Mouse (Mus musculus) hindbrain, embryonic 11.5 days (tissue): ENCODE results near the gene Slc39a1. TPM values are rescaled to one million over a fixed set of nuclear protein-coding genes. Genes with fewer than 3 reads are reported as not detected.

ENCODE experiments used
- ATAC-seq: fragments of 200-750 bp; cut with Nextera tagmentation; 2 replicates; pipeline ENCODE4 v1.8.0; 2017; ENCODE audit warnings: mild to moderate bottlenecking, moderate TSS enrichment, moderate library complexity; ENCODE audit not compliant: low FRiP score
- DNase-seq: peaks from one replicate; pipeline ENCODE4 v3.0.0-alpha.2; 2015; ENCODE audit warnings: low spot score
- H3K27ac ChIP-seq: fragments of 300-500 bp; sonication (generic); 2 replicates; pipeline ENCODE4 v1.5.1; 2014; ENCODE audit warnings: mild to moderate bottlenecking, low read depth, low read length
- H3K27me3 ChIP-seq: fragments of 300-500 bp; sonication (generic); 2 replicates; pipeline ENCODE4 v1.6.1; 2014; ENCODE audit warnings: mild to moderate bottlenecking, low read length, moderate library complexity, mixed read lengths; ENCODE audit not compliant: control insufficient read depth, insufficient read depth
- H3K36me3 ChIP-seq: fragments of 300-500 bp; sonication (generic); 2 replicates; pipeline ENCODE4 v1.6.1; 2014; ENCODE audit warnings: mild to moderate bottlenecking, low read length, moderate library complexity, mixed read lengths; ENCODE audit not compliant: control insufficient read depth, insufficient read depth
- H3K4me1 ChIP-seq: fragments of 300-500 bp; sonication (generic); replicated peaks from 2 replicates; pipeline ENCODE4 v1.6.1; 2014; ENCODE audit warnings: low read length, mixed read lengths; ENCODE audit not compliant: control insufficient read depth, insufficient read depth
- H3K4me2 ChIP-seq: fragments of 300-500 bp; sonication (generic); replicated peaks from 2 replicates; pipeline ENCODE4 v1.6.1; 2014; ENCODE audit warnings: mild to moderate bottlenecking, low read depth, low read length
- H3K4me3 ChIP-seq: fragments of 300-500 bp; sonication (generic); 2 replicates; pipeline ENCODE4 v1.5.1; 2014; ENCODE audit warnings: low read depth, low read length
- H3K9ac ChIP-seq: fragments of 300-500 bp; sonication (generic); 2 replicates; pipeline ENCODE4 v1.6.1; 2014; ENCODE audit warnings: low read depth, low read length
- H3K9me3 ChIP-seq: fragments of 300-500 bp; sonication (generic); 2 replicates; pipeline ENCODE4 v1.6.1; 2016; ENCODE audit warnings: low read length; ENCODE audit not compliant: control insufficient read depth
- WGBS: fragments of 180-500 bp; shearing (Covaris S2); extraction: QIAGEN DNeasy Blood & Tissue Kit; methylation state at CpG from one replicate; pipeline ENCODE4 v1.1.7; 2014; 5-methylcytosine and 5-hydroxymethylcytosine counted together
- polyA plus RNA-seq: library from polyadenylated mRNA; unstranded; fragments of >200 nt; fragmentation: Nextera tagmentation; extraction: Ambion mirVana; gene quantifications from 2 replicates; pipeline ENCODE4 v1.2.1, GENCODE M21; 2014

Gene Slc39a1
- polyA plus RNA-seq, 1 experiment from 2014 or later = 55.3 TPM

GRCm38 (mm10) chr3:90293352-90294063 is 45.5 kb downstream of the Slc39a1 start:
- ATAC-seq (peak; percentile 77), DNase-seq (peak; percentile 90)
- Histone ChIP-seq H3K9ac (peak overlapping the region; percentile 91), H3K36me3 (no peaks in the 10 kb centered on the region), H3K4me1 (no peaks in the 10 kb centered on the region), H3K4me3 (peak overlapping the region; percentile 80), H3K9me3 (no peaks in the 10 kb centered on the region), H3K27me3 (no peaks in the 10 kb centered on the region), H3K4me2 (peak overlapping the region; percentile 92), H3K27ac (peak overlapping the region; percentile 97)
- WGBS = 1% methylated on average over 18 of the region's 68 CpGs

- ATAC-seq = no peak
- H3K9ac ChIP-seq = peak overlapping the region; percentile 91
- H3K27ac ChIP-seq = peak overlapping the region; percentile 97
- no peaks in the 10 kb centered on the region for H3K27me3 ChIP-seq
- H3K4me3 ChIP-seq = peak overlapping the region; percentile 80
- under 1% methylated on average over 11 of the region's 11 CpGs for WGBS
- no peaks in the 10 kb centered on the region for H3K4me1 ChIP-seq
- H3K4me2 ChIP-seq = peak overlapping the region; percentile 92
- peak; percentile 45 for DNase-seq
- no peaks in the 10 kb centered on the region for H3K36me3 ChIP-seq
- H3K9me3 ChIP-seq = no peaks in the 10 kb centered on the region
These were observed 46.1 kb downstream of the Slc39a1 start for GRCm38 (mm10) chr3:90294064-90294440.

GRCm38 (mm10) chr3:90294651-90295050 is 46.7 kb downstream of the Slc39a1 start:
- DNase-seq (no peak), ATAC-seq (no peak)
- WGBS = 79% methylated on average over 2 of the region's 2 CpGs
- Histone ChIP-seq H3K9ac (peak overlapping the region; percentile 91), H3K9me3 (no peaks in the 10 kb centered on the region), H3K36me3 (no peaks in the 10 kb centered on the region), H3K4me1 (no peaks in the 10 kb centered on the region), H3K4me3 (peak overlapping the region; percentile 80), H3K27me3 (no peaks in the 10 kb centered on the region), H3K4me2 (peak overlapping the region; percentile 92), H3K27ac (no peak overlapping the region)

Other genes starting within 250 kb of the Slc39a1 start
- gene Hax1, start 249.4 kb upstream of the Slc39a1 start, polyA plus RNA-seq = 178 and 182 TPM in 2 replicates
- 223 and 230 TPM in 2 replicates for gene 4933434E20Rik, start 196.5 kb upstream of the Slc39a1 start, polyA plus RNA-seq
- gene Ubap2l, start 195.5 kb upstream of the Slc39a1 start, polyA plus RNA-seq = 203 and 230 TPM in 2 replicates
- 558 and 580 TPM in 2 replicates for gene Tpm3, start 175.5 kb upstream of the Slc39a1 start, polyA plus RNA-seq
- 0.32 and 0.66 TPM in 2 replicates for gene Nup210l, start 144.0 kb upstream of the Slc39a1 start, polyA plus RNA-seq
- gene Rps27, start 34.5 kb upstream of the Slc39a1 start, polyA plus RNA-seq = 1,119 and 1,121 TPM in 2 replicates
- gene Rab13, start 34.5 kb upstream of the Slc39a1 start, polyA plus RNA-seq = 14.6 and 15.5 TPM in 2 replicates
- 101 and 104 TPM in 2 replicates for gene Jtb, start 16.6 kb upstream of the Slc39a1 start, polyA plus RNA-seq
- gene Creb3l4, start 4.7 kb upstream of the Slc39a1 start, polyA plus RNA-seq = 4.5 and 4.9 TPM in 2 replicates
- 9.8 and 10.6 TPM in 2 replicates for gene Crtc2, start 6.0 kb downstream of the Slc39a1 start, polyA plus RNA-seq
- 3.8 and 4.5 TPM in 2 replicates for gene Dennd4b, start 17.0 kb downstream of the Slc39a1 start, polyA plus RNA-seq
- gene Gatad2b, start 45.0 kb downstream of the Slc39a1 start, polyA plus RNA-seq = 13.6 and 26.0 TPM in 2 replicates
- 13.5 and 14.8 TPM in 2 replicates for gene Slc27a3, start 141.8 kb downstream of the Slc39a1 start, polyA plus RNA-seq
- 34.2 and 34.7 TPM in 2 replicates for gene Ints3, start 185.4 kb downstream of the Slc39a1 start, polyA plus RNA-seq
- gene Npr1, start 217.7 kb downstream of the Slc39a1 start, polyA plus RNA-seq = 2.5 and 3.7 TPM in 2 replicates
- gene Ilf2, start 228.0 kb downstream of the Slc39a1 start, polyA plus RNA-seq = 364 and 368 TPM in 2 replicates
- 72.3 and 77.9 TPM in 2 replicates for gene Snapin, start 242.9 kb downstream of the Slc39a1 start, polyA plus RNA-seq